Mouse (Mus musculus): ENCODE data around the gene Tm4sf19.

Gene Tm4sf19

GRCm38 (mm10) chr16:32406671-32407070 lies 6.4 kb downstream of the Tm4sf19 start:
- Histone ChIP-seq H3K36me3 (ENCODE audit: insufficient read depth, low read length) (no peaks in the 10 kb centered on the region), H3K27me3 (ENCODE audit: insufficient read depth, low read length) (no peaks in the 10 kb centered on the region), H3K4me1 (replicated peaks; ENCODE audit: low read depth, low read length) (peaks cover 14% of the 10 kb centered on the region), H3K9me3 (ENCODE audit: low read length) (no peaks in the 10 kb centered on the region; the same call in 1 of the 2 replicates), H3K4me3 (replicated peaks; ENCODE audit: low read length) (no peak overlapping the region)
- no peak for TF ChIP-seq NANOG (IDR thresholded peaks at IDR 0.05; ENCODE audit: borderline replicate concordance, low read length)

DNA sequence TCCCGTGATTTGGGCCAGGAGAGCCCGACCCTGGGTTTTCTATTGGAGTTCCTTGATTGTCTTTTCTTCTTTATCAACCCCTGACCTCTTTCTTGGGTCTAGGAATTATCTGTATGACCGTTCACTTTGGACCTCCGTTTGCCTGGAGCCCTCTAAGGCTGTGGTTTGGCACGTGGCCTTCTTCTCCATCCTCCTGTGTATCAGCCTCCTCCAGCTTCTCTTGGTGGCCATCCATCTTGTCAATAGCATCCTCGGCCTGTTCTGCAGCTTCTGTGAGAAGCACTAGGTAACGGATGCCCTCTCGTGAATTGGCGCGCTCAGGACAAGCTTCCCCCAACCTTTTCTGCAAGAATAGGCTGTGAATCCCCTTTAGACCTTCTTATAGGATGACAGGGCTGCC lies 7.4 kb downstream of the Tm4sf19 start:
- Histone ChIP-seq H3K9me3 (ENCODE audit: low read length) (no peaks in the 10 kb centered on the region; the same call in 1 of the 2 replicates), H3K27me3 (ENCODE audit: insufficient read depth, low read length) (no peaks in the 10 kb centered on the region), H3K4me1 (replicated peaks; ENCODE audit: low read depth, low read length) (peaks cover 14% of the 10 kb centered on the region), H3K4me3 (replicated peaks; ENCODE audit: low read length) (no peak overlapping the region), H3K36me3 (ENCODE audit: insufficient read depth, low read length) (no peaks in the 10 kb centered on the region)
- TF ChIP-seq POU5F1 (IDR thresholded peaks at IDR 0.05; ENCODE audit: borderline replicate concordance, low read length) (no peak), CTCF (conservative IDR thresholded peaks at IDR 0.05; ENCODE audit: low read length) (no peak), NANOG (IDR thresholded peaks at IDR 0.05; ENCODE audit: borderline replicate concordance, low read length) (no peak)

DNA sequence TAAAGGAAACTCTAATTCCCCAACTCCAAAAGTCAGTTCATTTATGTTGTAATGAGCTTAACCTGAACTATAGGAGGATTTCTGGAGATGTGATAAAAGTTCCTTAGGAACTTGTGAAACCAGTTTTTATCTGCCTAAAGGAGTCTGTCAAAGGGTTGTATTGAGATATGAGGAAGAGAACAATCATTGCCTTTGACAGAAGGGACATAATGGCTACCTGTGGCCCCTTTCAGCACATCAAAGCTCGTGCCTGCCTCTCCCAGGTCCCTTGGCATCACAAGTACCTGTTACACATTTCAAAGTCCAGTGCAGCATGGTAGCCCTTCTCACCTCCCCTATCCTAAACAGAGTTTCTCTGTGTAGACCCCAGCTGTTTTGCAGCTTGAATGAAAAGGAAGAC lies 17.2 kb downstream of the Tm4sf19 start:
- no peak for TF ChIP-seq POU5F1 (IDR thresholded peaks at IDR 0.05; ENCODE audit: borderline replicate concordance, low read length)
- TF ChIP-seq NANOG (IDR thresholded peaks at IDR 0.05; ENCODE audit: borderline replicate concordance, low read length): no peak
- TF ChIP-seq CTCF (conservative IDR thresholded peaks at IDR 0.05; ENCODE audit: low read length): no peak
- Histone ChIP-seq H3K9me3 (ENCODE audit: low read length) (no peaks in the 10 kb centered on the region), H3K4me3 (replicated peaks; ENCODE audit: low read length) (no peak overlapping the region), H3K36me3 (ENCODE audit: insufficient read depth, low read length) (no peaks in the 10 kb centered on the region), H3K27me3 (ENCODE audit: insufficient read depth, low read length) (0 out of 2 replicates have a peak, but pooled peaks cover 3% of the 10 kb centered on the region), H3K4me1 (replicated peaks; ENCODE audit: low read depth, low read length) (peaks cover 18% of the 10 kb centered on the region)

DNA sequence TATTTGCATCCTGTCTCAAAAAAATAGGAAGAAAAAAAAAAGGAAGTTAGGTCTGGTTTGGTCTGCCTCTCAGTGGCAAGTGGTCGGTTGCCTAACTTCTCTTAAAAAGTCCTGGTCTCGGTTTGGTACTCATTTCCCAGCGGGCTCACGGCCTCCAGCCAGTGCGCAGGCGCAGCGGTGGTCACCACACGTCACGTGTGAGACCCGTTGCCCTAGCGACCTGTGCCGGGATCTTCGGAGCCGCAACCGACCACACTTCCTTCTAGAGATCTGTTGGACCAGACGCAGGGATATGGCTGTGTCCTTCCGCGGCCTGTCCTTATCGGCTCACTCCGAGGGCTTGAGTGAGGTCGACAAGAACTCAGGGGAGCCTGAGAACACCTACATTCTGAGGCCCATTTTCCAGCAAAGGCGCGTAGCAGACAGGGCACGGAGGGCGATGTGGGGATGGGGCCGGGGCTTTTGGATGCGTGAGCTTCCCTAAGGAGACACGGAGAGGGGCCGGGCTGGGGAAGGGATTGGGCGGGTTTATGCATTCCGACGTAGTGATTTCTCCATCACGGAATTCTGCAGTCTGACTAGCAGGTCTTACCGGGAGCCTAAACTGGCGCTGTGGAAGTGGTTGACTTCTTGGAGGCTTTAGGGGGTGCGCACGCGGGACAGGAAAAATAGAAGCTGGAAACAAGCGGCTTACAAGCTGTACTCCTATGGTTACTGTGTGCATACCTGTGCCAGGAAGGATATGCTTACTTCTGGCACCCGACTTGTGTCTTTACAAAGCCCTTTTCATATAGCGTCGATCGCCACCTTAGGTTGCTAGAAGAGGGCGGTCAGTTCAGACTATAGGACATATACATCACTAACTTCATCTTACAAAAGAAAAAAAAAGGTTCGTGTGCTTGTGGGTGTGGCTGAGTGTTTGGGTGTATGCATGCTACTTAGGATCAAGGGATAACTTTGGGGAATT lies 19.5 kb downstream of the Tm4sf19 start, which contains the start of gene Tctex1d2:
Tctex1d2 (plus strand) TSS at position 186 of the 967 bp plus-strand sequence.
- Histone ChIP-seq H3K36me3 (ENCODE audit: insufficient read depth, low read length) (no peaks in the 10 kb centered on the region), H3K4me1 (replicated peaks; ENCODE audit: low read depth, low read length) (peaks cover 18% of the 10 kb centered on the region), H3K4me3 (replicated peaks; ENCODE audit: low read length) (peak within 1 kb of the TSS; percentile 89), H3K9me3 (ENCODE audit: low read length) (no peaks in the 10 kb centered on the region), H3K27me3 (ENCODE audit: insufficient read depth, low read length) (no peaks in the 10 kb centered on the region)
- no peak for TF ChIP-seq POU5F1 (IDR thresholded peaks at IDR 0.05; ENCODE audit: borderline replicate concordance, low read length)
- no peak for TF ChIP-seq CTCF (conservative IDR thresholded peaks at IDR 0.05; ENCODE audit: low read length)
- no peak for TF ChIP-seq NANOG (IDR thresholded peaks at IDR 0.05; ENCODE audit: borderline replicate concordance, low read length)

DNA sequence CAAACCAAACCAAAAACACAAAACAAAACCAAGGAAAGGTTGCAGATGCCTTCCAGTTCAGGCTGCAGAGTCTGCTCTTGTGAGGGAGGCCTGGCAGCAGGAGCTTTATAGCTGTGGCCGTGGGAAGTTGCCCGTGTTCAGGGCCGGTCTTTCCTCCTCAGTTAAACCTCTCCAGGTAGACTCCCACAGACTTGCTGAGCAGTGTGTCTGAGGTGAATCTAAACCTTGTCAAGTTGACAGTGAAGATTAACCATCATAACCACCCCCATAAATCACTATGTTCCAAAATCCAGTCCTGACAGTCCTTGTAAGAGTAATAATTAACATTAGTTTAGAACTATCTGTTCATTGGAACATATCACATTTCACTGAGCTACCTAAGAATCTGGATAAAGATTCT lies 27.2 kb downstream of the Tm4sf19 start:
- no peaks in the 10 kb centered on the region for H3K9me3 ChIP-seq (ENCODE audit: low read length)
- H3K27me3 ChIP-seq (ENCODE audit: insufficient read depth, low read length): peaks cover 5% of the 10 kb centered on the region; the same call in 1 of the 2 replicates
- H3K4me1 ChIP-seq (replicated peaks; ENCODE audit: low read depth, low read length): peaks cover 24% of the 10 kb centered on the region
- H3K4me3 ChIP-seq (replicated peaks; ENCODE audit: low read length): no peak overlapping the region
- H3K36me3 ChIP-seq (ENCODE audit: insufficient read depth, low read length): peaks cover 11% of the 10 kb centered on the region; the same call in 1 of the 2 replicates
- TF ChIP-seq NANOG (IDR thresholded peaks at IDR 0.05; ENCODE audit: borderline replicate concordance, low read length) (no peak), CTCF (conservative IDR thresholded peaks at IDR 0.05; ENCODE audit: low read length) (no peak), POU5F1 (IDR thresholded peaks at IDR 0.05; ENCODE audit: borderline replicate concordance, low read length) (no peak)

- no peaks in the 10 kb centered on the region for H3K9me3 ChIP-seq (ENCODE audit: low read length)
- H3K4me3 ChIP-seq (replicated peaks; ENCODE audit: low read length): peak within 1 kb of the TSS; percentile 96
- TF ChIP-seq POU5F1 (IDR thresholded peaks at IDR 0.05; ENCODE audit: borderline replicate concordance, low read length) (no peak), NANOG (IDR thresholded peaks at IDR 0.05; ENCODE audit: borderline replicate concordance, low read length) (no peak), CTCF (conservative IDR thresholded peaks at IDR 0.05; ENCODE audit: low read length) (no peak)
- peaks cover 24% of the 10 kb centered on the region for H3K4me1 ChIP-seq (replicated peaks; ENCODE audit: low read depth, low read length)
- peaks cover 11% of the 10 kb centered on the region; the same call in 1 of the 2 replicates for H3K36me3 ChIP-seq (ENCODE audit: insufficient read depth, low read length)
- peaks cover 5% of the 10 kb centered on the region; the same call in 1 of the 2 replicates for H3K27me3 ChIP-seq (ENCODE audit: insufficient read depth, low read length)
Observed at GRCm38 (mm10) chr16:32430474-32431046, 30.3 kb downstream of the Tm4sf19 start, which contains the start of gene Pcyt1a. Pcyt1a (plus strand) TSS chr16:32430921.

GRCm38 (mm10) chr16:32431047-32431591 lies 30.8 kb downstream of the Tm4sf19 start:
- peaks cover 24% of the 10 kb centered on the region for H3K4me1 ChIP-seq (replicated peaks; ENCODE audit: low read depth, low read length)

GRCm38 (mm10) chr16:32431926-32432325 lies 31.6 kb downstream of the Tm4sf19 start:
- Histone ChIP-seq H3K36me3 (ENCODE audit: insufficient read depth, low read length) (peaks cover 4% of the 10 kb centered on the region; the same call in 1 of the 2 replicates), H3K9me3 (ENCODE audit: low read length) (no peaks in the 10 kb centered on the region), H3K27me3 (ENCODE audit: insufficient read depth, low read length) (peaks cover 5% of the 10 kb centered on the region; the same call in 1 of the 2 replicates), H3K4me3 (replicated peaks; ENCODE audit: low read length) (peak overlapping the region; percentile 96; the same call in 1 of the 2 replicates), H3K4me1 (replicated peaks; ENCODE audit: low read depth, low read length) (peaks cover 24% of the 10 kb centered on the region)
- TF ChIP-seq NANOG (IDR thresholded peaks at IDR 0.05; ENCODE audit: borderline replicate concordance, low read length): no peak
- no peak for TF ChIP-seq POU5F1 (IDR thresholded peaks at IDR 0.05; ENCODE audit: borderline replicate concordance, low read length)
- TF ChIP-seq CTCF (conservative IDR thresholded peaks at IDR 0.05; ENCODE audit: low read length): no peak

More at GRCm38 (mm10) chr16:32431047-32431591, 30.8 kb downstream of the Tm4sf19 start:
- Histone ChIP-seq H3K4me3 (replicated peaks; ENCODE audit: low read length) (peak overlapping the region; percentile 96), H3K36me3 (ENCODE audit: insufficient read depth, low read length) (peaks cover 10% of the 10 kb centered on the region; the same call in 1 of the 2 replicates), H3K9me3 (ENCODE audit: low read length) (no peaks in the 10 kb centered on the region), H3K27me3 (ENCODE audit: insufficient read depth, low read length) (peaks cover 5% of the 10 kb centered on the region; the same call in 1 of the 2 replicates)
- no peak for TF ChIP-seq CTCF (conservative IDR thresholded peaks at IDR 0.05; ENCODE audit: low read length)
- TF ChIP-seq POU5F1 (IDR thresholded peaks at IDR 0.05; ENCODE audit: borderline replicate concordance, low read length): no peak
- no peak for TF ChIP-seq NANOG (IDR thresholded peaks at IDR 0.05; ENCODE audit: borderline replicate concordance, low read length)

Data from E14TG2a.4 (cell line).